Mouse (Mus musculus) kidney, adult 8-10 months (tissue): ENCODE measurements around the gene Gm10401.
"Not testable (repeated sequence)": the region's sequence is repeated elsewhere in the genome, so short reads cannot be mapped to it uniquely, and the experiment has no call there.

Experiments used
- DNase-seq, 2 experiments: peaks; one replicate each; pipeline ENCODE4 v3.0.0; 2022

Gene Gm10401

DNA sequence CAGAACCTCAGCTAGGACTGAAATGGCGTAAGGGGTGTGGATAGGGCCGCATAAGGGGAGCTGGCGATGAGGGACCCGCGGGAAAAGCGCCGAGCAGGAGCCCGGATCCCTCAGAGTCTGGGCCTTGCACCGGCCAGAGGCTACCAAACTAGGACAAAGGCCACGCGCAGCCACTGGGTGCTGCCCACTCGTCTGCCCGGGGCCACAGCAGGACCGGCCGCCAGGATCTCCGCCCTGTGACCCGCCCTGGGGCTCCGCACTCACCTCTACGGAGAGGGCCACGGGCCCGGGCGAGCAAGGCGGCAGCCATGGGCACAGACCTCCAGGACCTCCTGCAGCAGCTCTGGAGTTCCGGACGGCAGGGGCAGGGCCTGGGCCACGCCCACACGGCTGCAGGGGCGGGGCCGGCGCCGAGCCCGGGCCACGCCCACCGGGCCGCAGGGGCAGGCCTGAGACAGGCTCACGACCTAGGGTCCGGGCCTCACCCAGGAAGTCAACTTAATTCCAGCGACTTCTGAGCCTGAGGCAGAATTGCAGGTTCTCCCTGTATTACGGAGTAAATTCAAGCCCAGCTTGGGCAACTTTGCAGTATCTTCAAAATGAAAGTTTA, 21.0 kb upstream of the Gm10401 start, which contains the start of gene Acads:
Gene Acads, minus strand, starts transcription at position 386 of the 610 bp plus-strand sequence.
- peak; percentile 89 to 91 for DNase-seq

DNA sequence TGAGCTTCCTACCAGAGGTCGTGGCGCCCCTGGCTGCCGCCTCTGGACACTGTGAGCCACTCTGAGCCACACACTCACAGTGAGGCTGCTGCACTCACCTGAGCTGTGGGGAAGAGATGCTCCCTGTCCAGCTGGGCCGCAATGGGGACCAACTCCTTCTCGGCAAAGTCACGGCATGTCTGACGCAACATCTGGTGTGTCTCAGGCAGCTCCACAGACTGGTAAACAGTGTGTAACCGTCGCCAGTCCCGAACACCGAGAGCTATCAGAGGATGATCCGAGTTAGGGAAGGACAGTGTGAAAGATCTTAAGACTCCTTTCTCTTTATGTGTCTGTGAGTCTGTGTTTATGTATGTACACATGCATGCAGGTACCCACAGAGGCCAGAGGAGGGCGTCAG, 19.4 kb upstream of the Gm10401 start:
- no peak for DNase-seq

DNA sequence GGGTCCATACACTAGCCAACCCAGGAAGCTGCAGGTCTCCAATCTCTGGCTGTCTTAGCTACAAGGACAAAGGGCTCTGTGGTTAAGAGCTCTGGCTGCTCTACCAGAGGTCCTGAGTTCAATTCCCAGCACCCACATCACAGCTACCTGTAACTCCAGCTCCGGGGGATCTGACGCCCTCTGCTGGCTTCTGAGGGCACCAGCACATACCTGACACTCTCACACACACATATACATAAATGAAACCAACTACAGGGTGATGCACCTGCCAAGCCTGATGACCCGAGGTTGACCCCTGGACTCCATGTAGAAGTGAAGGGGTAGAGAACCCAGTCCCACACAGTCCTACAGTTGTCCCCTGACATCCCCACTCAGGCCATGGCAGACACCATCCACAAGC, 18.3 kb upstream of the Gm10401 start:
- no peak for DNase-seq

DNA sequence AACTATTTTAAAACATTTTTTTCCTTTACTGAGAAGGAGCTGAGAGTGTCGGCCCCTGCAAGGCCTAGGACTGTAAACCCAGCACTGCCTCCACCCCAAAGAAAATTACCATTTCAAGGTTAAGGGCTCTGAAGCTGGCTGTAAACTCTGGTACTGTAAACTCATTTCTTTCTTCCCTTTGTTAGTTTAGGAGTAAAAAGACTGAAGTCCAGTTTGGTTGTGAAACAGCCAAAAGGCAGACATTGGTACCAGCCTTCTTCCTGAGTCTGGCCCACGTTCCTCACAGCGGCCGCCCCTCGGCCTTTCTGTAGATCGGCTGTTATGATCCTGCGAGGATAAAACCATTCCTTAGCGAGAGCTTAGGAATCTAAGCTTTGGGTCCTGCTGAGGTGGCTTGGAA, 16.4 kb upstream of the Gm10401 start:
- no peak for DNase-seq

DNA sequence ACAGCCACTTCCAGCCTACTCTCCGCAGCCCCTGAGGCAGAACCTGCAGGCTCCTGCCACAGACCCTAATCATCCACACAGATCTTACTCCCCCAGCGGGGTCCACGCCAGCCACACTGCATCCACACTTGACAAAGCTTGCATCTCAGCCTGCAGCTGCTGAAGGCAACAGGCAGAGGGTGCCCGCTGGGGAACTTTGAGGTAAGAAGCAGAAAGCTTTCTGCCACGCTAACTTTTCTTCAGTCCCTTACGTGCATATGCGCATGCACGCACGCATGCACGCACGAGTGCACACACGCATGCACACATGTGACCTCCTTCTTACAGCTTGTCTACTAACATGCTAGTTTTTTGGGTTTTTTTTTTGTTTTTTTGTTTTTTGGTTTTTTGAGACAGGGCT, 15.1 kb upstream of the Gm10401 start:
- DNase-seq: no peak

DNA sequence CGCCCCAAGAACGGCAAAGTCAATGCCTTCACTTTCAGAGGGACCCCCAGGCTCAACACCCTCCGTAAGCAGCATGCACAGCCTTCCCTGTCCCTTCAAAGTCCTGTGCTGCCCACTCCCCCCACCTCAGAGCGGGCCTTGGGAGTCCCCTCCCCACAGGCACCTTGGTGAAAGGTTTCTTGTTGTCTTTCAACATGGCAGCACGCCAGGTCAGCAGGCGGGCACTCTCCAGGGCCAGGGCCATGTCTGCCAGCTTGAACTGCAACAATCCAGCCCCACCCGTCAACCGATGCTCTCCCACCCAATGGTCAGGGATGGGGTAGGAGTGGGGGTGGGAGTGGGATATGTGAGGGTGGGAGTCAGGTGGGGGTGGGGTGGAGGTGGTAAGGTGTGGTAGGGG, 13.1 kb upstream of the Gm10401 start:
- no peak for DNase-seq

DNA sequence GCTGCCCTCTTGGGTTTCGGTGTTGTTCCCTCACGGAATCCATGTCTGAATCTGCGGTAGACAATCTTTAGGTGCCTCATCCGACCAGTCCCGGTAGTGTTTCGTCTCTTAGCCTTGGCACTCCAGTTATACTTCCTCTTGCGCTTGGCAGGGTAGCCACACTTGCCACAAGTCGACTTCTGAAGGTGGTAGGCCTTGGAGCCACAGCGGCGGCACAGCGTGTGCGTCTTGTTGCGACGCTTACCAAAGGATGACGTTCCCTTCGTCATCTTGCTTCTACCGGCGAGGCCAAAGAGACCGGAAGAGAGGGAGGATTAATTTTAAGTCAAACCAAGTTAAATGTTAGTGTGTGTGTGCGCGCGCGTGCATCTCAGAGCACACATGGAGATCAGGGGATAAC, 5.2 kb upstream of the Gm10401 start:
- not testable (repeated sequence) for DNase-seq

DNA sequence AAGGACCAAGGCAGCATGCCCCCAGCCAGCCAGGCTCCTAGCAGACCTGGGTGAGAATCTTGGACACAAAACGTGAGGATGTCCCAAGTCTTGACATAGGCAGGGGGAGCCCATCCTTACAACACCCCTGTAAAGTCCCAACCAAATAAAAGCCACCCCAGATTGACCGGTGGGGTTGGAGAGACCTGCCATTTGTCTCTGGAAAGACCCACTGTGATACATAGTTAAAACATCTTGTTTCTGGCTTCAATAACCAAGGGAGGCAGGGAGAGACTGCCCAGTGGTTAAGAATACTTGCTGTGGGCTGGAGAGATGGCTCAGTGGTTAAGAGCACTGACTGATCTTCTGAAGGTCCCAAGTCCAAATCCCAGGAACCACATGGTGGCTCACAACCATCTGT, 4.1 kb upstream of the Gm10401 start:
- DNase-seq: no peak

DNA sequence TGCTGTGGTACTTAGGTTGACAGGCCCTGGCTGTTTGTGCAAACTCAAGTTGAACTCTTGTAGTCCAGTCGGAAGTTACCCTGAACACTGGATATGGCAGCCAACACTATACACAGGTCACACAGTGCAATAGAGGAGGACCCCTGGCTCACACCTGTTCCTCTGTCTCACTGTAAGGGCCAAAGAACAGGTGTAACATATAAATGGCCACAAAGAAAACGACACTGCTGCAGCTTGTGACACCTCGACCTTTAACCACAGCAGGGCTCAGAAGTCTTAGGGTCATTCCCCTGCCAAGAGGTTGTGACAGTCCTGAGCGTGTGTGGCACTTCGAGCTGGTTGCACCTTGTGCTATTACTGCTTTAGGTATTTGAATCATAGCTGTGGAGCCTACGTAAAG, 2.4 kb upstream of the Gm10401 start:
- DNase-seq: no peak

DNA sequence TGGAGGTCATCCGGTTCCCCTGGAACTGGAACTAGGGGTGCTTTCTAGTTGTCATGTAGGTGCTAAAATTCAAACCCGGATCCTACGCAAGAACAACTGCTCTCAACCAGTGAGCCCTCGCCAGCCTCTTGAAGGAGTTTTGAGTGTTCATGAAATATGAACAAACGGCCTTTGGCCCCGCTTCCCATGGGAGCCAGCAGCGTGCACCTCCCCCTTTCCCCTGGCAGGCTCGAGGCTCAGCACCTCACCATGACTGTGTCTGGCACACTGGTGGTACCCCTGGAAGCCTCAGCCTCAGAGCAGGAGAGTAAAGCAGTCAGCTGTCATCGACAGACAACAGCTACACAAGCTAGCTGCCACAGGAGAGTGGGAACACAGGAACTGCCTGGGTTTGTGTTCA, 1.9 kb upstream of the Gm10401 start:
- no peak for DNase-seq

DNA sequence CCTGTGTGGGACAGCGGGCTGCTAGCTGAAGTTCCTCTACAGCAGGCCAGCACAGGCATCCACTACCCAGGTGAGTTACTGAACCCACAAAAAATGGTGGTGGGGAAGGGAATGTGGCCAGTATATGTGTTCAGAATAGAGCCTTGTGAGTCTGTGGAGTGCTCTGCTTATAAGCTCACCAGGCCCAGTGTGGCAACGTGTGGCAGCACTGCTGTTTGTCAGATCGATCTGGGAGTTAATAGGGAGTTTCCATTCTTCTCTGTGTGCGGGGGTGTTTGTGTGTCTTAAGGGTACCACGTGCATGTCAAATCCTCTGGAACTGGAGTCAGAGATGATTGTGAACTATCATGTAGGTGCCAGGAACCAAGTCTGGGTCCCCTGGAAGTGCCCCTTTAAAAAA, 1.4 kb upstream of the Gm10401 start:
- DNase-seq: no peak

DNA sequence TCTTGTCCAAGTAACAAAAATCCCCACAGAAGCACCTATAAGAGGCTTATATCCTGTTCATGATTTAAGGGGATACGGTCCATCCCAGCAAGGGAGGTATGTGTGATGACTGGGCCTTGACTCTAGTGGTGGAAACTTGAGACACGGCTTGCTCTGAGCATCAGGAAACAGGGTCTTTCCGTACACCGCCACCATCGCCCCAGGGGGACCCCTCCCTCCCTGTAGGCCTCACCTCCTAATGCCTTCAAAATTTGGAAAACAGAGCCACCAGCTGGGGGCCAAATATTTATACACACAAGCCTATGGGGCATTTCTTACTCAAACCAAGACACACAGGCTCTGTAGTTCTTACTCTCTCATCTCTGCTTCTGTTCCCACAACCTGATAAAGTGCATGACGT, 6.3 kb downstream of the Gm10401 start:
- DNase-seq: no peak

DNA sequence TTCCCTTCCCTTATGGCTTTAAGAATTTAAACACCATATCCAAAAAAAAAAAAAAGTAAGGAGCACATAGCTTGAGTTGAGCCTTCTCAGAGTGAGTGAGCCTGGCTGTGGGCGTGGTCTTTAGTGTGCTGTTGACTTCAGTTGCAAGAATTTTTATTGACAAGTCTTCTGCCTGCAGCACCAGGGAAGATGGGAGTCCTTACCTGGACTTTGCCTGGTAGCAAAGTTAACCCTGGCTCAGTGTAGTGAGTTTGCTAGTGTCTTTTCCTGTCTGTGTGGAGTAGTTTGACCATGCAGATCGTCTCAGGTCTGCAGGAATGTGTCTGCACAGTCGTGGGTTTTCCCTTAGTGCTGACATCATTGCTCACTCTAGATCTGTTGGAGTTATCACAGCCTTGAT, 7.1 kb downstream of the Gm10401 start:
- no peak for DNase-seq

DNA sequence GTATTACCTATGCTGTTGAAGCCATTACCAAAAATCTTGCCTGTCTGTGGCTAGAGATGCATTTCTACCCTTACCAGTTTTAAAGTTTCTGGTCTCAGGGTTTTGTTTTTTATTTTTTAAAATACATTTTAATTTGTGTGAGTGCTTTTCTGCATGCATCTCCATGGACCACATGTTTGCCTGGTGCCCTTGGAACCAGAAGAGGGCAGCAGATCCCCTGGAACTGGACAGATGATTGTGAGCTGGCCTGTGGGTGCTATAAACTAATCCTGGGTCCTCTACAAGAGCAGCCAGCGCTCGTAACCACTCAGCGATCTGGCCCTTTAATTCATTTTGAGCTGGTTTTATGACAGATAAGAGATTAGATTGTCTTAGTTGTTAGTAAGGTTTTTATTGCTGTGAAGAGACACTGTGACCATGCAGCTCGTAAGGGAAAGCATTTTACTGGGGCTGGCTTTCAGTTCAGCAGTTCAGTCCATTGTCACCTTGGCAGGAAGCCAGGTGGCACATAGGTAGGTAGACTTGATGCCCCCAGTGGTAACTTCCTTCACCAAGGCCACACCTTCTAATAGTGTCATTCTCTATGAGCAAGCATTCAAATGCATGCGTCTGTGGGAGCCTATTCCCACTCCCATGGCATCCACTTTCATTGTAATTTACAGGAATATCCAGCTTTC, 8.4 kb downstream of the Gm10401 start:
- no peak for DNase-seq

DNA sequence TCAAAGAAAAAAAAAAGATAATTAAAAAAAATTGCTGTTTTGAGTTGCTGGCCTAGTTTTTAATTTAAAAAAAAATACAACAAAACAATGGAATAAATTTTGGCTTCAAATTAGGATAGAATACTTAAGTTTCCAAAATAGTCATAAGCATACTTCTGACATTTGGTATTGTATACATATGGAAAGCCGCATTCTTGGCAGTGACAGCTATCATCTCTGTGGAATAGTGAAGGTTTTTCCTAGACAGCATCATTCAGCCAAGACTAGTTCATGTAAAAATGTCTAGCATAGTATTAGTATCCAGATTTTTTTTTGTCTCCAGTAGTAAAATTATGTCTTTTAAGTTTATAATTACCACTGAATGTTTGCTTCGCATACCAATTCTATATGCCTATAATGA, 12.4 kb downstream of the Gm10401 start:
- no peak for DNase-seq

DNA sequence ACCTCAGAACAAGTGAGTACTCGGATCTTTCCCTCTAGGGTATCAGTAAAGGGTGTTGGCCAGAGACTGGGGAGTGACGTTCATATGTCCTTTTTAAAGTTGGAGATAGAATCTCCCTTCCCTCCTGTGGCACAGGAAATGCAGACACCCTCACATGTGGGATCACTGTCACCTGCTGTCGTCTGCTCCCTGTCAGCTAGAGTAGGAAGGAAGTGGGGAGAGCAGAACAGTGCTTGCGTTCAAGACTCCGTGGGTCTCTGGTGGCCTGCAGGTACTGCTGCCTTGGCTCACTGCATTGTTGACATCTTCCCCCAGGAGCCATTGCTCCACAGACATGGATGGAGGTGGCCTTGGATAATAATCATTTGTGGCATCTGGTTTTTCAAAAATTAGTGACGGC, 14.6 kb downstream of the Gm10401 start:
- DNase-seq: no peak

DNA sequence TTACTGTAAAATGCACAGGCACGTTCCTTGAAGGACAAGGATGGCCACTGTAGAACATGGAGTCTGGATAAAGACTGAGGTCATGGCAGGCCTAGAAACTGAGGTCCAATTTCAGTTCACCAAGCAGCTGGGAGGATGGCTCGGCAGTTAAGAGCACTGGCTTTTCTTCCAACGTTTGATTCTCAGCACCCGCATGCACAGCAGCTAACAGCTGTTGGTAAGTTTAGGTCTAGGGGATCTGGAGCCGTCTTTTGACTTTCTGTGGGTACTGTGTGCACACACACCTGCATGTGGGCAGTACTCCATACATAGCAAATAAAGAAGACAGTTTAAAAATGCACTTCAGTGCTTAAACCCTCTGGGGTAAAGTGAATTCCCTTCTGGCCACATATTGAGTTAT, 16.5 kb downstream of the Gm10401 start:
- DNase-seq: no peak

DNA sequence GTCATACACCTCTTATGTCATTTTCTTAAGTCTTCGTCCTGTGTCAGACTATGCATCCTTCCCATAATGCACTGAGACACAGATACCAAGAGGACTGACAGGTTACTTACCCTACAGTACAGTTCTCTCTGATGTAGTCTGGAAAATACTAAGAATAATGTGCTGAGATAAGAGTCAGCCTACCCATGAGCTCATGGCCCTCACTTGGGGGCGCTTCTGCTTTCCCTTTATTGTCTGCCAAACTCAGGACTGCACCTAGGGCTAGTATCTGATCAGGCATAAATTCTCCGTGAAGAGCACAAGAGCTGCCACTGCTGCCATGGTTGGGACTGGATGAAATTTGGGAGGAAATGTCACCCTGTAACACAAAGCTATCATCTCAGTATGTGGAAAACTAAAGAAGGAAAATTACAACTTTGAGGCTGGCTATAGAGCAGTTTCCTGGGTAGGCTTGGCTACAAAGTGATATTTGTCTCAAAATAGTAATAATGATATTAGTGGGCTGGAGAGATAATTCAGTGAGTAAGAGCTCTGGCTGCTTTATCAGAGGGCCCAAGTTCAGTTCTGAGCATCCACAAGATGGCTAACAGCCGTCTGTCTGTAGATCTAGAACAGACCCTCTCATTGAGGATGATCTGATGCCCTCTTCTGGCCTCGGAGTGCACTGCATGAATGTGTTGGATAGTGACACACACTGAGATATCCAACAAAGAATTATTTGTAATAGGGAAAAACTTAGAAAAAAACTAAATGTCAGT, 21.8 kb downstream of the Gm10401 start:
- peak; percentile 22 to 80 for DNase-seq

DNA sequence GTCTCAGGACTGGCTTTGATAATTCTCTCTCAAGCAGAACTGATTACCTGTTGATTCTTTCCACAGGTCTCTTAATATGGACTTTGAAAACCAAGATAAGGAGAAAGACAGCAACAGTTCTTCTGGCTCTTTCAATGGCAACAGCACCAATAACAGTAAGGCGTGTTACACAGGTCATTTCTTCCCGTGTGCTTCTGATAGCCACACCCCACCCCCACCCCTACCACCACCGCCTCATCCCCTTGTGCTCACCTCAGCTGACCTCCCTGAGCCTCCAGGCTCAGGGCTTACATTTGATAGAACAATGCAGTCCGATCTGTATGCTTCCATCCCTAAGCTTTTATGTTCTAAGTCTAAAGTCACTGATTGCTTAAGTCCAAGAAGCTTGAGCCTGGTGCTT, 23.3 kb downstream of the Gm10401 start:
- no peak for DNase-seq

DNA sequence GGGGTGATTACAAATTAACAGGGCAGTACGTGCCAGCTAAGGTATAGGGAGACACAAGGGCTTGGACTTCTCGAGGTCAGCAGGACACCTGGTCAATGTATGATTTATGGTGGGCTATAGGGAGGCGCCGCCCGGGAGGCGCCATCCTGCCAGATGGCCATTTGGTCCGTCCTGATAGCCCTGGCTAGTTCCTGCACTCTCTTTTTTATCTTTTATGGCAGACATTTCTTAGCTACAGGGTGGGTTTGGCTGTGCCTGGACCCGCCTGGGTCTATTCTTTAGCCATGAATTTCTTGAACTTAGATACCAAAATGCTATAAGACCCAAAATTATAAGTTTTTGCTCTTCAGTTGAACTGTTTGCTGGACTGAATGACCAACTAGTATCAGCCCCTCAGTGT, 24.8 kb downstream of the Gm10401 start:
- DNase-seq: not testable (repeated sequence)

DNA sequence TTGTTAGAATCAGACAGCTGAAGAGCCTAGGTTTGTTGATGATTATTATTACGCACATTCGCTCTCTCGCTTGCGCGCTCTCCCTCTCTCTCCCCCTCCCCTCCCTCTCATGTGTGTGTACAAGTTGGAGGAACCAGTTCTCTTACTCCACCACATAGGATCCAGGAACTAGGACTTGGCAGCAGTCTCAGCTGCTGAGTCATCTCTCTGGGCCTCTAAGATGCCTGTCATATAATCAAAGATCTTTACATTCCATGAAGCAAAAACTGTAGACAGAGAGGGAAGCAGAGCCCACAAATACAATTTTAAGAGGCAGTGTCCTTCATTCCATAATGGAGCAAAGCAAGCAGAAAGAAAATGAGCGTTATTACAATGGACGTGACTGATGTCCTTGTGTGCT, 26.0 kb downstream of the Gm10401 start:
- DNase-seq: peak in 1 of 2 experiments; percentile 17

DNA sequence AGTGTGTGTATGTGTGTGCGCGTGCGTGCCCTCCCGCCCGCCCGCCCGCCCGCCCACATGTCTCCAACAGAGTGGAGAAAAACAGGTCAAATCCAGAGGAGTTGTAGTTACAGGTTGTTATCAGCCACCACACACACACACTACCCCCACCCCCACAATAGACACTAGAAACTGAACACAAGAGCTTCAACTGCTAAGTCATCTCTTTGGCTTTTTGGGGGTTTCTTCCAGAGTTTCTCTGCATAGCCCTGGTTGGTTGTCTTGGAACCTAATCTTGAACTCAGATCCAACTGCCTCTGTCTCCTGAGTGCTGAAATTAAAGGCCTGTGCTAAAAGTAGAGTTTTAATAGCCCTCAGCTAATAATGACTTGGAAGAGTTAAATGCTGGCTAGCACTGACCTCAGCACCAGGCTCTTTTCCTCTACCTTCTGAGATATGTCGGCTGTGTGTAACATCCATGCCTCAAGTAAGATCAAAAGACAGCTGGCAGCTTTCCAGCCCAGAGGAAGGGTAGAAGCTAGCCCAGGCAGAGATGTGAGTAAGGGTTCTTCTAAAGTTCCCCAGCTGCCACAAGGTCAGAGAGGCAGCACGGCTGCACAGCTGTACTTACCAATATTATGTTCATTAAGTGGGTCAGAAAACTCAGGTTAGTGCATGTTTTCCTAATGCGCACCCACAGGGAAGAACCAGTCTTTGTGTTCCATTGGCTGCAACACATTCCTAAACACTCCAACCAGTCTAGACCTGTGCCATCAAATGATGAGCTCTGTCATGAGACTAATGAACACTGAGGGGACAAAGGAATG, 26.8 kb downstream of the Gm10401 start:
- DNase-seq: peak in 1 of 2 experiments; percentile 26

DNA sequence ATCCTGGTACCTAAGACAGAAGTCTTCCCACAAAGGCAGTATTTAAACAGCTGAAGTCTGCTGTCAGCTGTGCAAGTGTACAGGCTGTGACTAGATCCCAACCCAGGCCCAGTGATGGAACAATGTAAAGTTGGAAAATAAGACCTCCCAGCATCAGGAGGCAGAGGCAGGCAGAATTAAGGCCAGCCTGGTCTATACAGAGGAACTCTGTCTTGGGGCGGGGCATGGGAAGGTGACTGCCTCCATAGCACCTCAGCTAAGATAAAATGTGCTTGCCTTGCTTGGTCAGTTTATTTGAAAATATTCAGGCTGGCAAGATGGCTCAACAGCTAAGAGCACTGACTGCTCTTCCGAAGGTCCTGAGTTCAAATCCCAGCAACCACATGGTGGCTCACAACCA, 27.6 kb downstream of the Gm10401 start:
- no peak for DNase-seq
